Mouse (Mus musculus) testis, postnatal 14 days (tissue): Measurements from ENCODE around the gene Nphp3.

Experiments
- DNase-seq: peaks from one replicate; pipeline ENCODE4 v3.0.0; 2021; ENCODE audit warnings: low spot score

Nphp3 gene

DNA sequence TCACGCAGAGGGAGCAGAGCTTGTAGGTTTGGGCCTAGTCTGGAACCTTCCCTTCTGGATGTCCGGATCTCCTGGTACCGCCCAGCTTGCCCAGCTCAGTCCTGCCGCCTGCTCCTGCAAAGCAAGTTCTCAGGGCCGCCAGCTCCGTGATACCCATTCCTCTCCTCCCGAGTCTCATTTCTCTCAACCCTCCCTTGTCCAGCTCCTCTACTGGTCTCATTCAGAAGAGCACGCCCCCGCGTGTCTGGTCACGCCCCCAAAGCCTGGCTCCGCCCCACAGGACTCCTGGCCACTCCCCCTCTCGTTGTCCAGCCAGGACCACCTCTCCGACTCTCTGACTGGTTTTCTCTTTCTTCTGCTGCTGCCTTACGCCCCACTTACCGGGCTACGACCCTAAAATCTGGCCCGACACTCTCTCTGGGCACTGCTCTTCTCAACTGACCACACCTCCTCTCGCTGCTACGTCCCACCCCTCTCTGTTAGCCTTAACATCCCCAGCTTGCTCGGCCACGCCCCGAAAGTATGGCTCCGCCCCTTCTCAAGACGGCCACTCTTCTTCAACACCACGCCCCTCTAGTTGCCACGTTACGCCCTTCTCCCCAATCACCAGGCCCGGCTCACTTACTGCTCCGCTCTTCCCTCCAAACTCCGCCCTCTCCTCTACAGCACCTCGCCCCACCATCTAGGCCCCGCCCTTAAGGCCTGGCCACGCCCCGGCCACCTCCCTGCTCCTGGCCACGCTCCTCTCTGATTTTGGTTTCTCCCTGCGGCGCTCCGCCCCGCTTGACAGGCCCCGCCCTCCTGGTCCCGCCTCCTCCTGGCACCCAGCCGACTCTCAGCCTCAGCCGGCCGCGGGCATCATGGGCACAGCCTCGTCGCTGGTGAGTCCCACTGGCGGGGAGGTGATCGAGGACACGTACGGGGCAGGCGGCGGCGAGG is at the start of gene Nphp3:
Gene Nphp3 (plus strand): TSS at position 624 of the 939 bp plus-strand sequence.
- peak; percentile 100 for DNase-seq

- DNase-seq, result no peak
Measured at GRCm38 (mm10) chr9:103958722-103959121, 43.6 kb upstream of the Nphp3 start.

- DNase-seq, result no peak
Measured at GRCm38 (mm10) chr9:103959989-103960388, 42.4 kb upstream of the Nphp3 start.

GRCm38 (mm10) chr9:103996496-103996895 is 5.8 kb upstream of the Nphp3 start:
- DNase-seq, result no peak

- DNase-seq, result no peak
Measured at GRCm38 (mm10) chr9:104000601-104001000, 1.7 kb upstream of the Nphp3 start.

GRCm38 (mm10) chr9:104002913-104003330 is 578 bp downstream of the Nphp3 start:
- DNase-seq, result peak; percentile 77

DNA sequence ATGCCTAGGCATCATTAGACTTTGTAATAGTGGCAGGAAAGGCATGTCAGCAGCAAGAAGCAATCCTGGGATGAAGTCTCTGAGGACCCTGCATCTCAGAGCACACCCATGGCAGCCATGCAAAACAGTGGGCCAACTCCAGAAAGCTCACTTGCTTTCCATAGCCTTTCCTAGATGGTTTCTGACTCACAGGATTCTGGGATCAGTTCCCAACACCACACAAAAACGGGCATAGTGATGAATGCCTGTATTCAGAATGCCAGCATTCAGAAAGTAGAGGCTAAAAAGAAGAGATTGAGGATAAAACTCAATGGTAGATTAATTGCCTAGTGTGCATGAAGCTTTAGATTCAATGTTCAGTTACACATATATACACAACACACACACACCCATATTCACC is 12.2 kb downstream of the Nphp3 start:
- no peak for DNase-seq

- DNase-seq, result no peak
Measured at GRCm38 (mm10) chr9:104021026-104021425, 18.7 kb downstream of the Nphp3 start.

GRCm38 (mm10) chr9:104027186-104027585 is 24.8 kb downstream of the Nphp3 start:
- no peak for DNase-seq

DNA sequence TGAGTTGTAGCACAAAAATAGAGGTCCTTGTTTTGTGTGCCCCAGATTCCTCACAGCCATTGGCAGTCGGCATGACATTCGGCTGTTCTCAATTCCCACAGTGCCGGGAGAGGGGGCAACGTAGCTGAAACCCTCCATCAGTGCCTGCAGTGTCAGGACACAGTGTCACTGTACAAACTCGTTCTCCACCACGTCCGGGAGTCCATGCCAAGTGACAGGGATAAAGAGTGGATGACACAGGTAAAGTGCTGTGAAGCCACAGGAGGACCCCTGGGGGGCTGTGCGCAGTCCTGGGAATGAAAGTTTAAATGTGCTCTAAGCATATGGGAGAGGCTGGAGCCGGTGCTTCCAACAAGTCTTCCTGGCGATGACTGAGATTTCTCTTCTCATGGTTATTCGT is 27.5 kb downstream of the Nphp3 start:
- DNase-seq, result no peak

DNA sequence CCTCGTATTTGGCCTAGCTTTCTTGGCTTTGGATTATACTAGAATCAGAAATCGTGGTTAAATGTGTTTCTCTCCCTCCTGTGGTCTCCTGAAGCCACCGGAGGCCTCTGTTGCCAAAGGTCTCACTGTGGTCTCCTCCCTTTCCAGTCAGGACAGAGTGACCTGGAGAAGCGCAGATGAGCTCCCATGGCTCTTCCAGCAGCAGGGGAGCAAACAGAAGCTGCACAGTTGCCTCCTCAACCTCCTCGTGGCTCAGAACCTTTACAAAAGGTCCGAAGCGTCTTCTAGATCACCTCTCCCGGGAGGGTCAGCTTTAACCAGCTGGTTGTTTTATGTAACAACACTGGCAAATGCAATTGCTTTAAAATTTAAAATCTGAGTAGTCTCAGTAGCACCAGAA is 31.9 kb downstream of the Nphp3 start:
- no peak for DNase-seq

DNA sequence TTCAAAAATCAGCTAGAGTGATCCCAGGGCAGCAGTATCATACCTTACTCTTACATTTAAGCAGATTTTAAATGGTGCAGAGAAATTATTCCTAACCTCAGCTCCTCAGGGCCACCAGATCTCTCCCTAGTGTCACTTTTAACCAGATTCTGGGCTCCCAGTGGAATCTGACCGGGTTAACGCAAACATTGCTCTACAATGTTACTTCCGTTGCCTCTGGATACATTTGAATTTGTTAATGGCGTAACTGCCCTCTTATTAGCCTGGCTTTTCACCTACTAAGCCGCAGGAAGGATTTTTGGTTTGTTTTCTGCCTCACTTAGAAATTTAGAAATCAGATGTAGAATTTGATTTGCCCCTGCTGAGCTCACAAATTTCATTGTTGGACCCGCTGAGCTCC is 32.4 kb downstream of the Nphp3 start:
- DNase-seq, result no peak

DNA sequence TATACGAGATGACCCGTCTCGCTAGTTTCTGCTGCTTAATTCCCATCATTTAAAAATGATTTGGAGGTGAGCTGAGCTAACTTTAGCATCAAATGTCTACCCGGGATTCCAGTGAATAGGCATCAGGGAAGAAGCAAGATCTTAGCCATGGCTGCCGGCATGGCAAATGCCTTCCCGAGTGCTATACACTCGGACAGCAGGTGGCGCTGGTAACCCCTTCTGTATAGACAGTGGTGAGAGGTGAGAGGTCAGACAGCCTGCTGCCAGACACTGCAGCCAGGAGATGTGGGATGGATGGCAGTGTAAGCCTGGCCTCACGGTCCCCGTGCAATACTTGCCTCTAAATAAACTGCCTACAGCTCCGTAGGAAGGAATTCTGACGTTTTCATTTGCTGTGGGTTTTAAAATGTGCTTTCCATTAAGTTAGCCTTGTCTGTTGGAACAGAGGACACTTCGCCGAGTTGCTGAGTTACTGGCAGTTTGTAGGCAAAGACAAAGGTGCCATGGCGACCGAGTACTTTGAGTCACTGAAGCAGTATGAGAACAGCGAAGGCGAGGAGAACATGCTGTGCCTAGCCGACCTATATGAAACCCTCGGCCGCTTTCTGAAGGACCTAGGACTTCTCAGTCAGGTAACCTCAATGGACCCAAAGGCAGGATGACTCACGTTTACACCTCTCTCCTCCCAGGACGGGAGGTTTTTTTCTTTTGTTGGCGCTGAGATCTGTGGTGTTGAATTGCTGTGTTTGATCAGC is 33.1 kb downstream of the Nphp3 start:
- peak; percentile 48 for DNase-seq

DNA sequence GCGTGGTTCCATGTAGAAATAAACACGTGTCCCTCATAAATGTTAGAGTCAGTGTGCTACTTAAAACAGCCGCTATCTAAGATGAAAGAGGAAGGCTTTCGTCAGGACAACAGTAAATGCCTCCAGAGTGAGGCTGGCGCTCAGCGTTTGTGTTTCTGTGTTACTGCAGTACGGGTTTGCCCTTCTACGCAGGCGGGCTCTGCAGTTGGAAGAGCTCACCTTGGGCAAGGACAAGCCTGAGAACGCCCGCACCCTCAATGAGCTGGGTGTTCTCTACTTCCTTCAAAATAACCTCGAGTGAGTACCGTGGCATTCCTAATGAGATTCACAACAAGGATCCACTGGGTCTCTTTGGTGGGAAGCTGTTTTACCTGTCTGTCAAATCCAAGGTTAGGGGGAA is 35.9 kb downstream of the Nphp3 start:
- DNase-seq, result no peak

GRCm38 (mm10) chr9:104039031-104039695 is 36.8 kb downstream of the Nphp3 start:
- DNase-seq, result no peak

GRCm38 (mm10) chr9:104039742-104040141 is 37.4 kb downstream of the Nphp3 start:
- DNase-seq, result no peak

DNA sequence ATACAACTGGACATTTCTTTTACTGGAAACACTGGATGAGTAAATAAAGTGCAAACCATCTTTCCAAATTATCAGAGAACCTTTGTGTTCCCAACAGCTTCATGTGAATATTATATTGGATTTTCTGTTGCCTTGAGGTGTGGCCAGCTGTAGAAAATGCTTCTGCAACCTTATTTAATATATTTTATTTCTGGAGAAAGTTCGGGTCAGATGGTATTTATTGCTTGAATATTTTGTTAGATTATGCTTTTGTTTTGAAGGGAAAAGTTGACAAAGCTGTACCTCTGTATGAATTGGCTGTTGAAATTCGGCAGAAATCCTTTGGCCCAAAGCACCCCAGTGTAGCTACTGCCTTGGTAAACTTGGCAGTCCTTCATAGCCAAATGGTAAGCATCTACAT is 38.0 kb downstream of the Nphp3 start, which contains the start of gene Gm28305:
Gene Gm28305 (plus strand): TSS at position 301 of the 400 bp plus-strand sequence.
- no peak for DNase-seq

- no peak for DNase-seq
Measured at GRCm38 (mm10) chr9:104043676-104044075, 41.3 kb downstream of the Nphp3 start.

DNA sequence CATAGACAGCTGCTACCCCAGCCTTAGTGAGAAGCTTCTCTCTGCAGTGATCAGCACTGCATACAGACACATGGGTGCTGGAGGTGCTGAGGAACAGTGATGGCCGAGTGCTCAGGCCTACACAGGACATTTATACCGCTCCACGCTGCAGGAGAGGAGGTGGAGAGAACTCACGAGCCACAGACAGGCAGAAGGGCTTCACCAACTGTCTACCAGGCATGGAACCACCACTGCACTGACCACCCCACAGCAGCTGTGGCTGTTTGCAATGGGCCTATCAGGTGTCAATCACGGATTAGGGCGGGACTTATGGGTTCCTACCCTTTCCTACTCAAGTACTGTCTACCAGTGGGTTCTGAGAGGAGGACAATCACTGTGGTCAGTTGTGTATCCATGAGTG is 48.7 kb downstream of the Nphp3 start:
- no peak for DNase-seq

DNA sequence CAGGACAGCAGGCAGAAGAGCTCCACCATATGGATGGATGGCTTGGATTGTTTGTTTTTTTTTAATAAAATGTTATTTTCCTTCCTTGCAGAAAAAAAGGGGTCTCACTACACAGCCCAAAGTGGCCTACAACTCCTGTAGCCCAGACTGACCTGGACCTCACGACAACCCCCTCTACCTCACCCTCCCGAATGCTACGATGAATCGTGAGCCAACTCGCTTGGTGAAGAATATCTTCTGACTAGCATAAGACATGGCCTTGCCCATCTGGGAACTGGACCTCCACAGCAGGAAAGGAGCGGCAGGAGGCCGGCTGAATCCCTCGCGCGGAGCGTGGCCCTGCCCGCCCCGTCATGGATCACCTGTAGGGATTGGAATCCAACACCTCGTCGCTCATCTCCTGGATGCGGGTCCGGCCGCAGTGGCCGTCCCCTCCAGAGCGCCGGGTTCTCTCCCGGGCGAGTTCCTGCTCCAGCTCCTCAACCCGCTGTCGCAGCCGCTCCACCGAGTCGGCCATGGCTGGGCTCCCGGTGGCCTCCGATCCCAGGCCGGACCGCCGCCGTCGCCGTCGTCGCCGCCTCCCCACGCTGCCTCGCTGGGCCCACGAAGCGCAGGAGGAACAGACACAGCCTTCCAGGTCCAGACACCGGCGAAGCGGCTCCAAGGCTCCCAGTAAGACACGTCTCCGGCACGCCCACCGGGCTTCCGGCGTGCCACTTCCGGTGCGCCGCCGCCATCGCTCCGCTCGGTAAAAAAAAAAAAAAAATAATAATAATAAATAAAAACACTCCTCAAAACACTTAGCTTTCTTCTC is 60.3 kb downstream of the Nphp3 start, which contains the start of gene Uba5:
Gene Uba5 (minus strand): TSS at position 705 of the 814 bp plus-strand sequence.
- DNase-seq, result peak; percentile 81

DNA sequence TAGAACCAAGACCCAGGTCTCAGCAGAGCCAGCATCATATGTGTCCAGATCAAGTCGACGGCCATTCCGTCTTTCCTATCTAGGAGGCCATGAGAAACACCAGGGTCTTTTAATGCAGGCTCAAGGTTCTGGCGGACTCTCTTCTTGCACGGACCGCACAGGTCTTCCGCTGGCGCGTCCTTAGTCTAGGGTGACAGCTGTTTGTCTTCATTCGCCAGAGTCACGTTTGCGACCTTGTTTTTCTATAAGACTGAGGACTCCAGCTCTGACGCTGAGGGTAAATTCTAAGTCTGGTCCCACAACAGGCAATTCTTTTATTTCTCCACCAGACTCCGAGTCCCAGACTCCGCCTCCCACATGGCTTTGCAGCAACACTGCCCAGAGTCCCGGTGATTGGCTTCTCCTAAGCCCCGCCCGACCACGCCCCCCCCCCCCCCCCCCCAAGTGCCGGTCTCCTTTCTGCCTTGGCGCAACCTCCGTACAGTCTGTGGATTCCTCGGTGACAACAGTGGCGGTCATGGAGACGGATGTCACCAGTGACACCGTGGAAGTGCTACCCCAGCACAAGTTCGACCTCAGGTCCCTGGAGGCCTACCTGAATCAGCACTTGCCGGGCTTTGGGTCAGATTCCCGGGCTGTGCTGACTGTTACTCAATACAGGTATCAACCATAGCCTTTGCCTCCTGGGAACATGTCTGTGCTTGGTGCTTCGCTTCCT is 61.1 kb downstream of the Nphp3 start, which contains the start of gene Acad11:
Gene Acad11 (plus strand): TSS at position 134 of the 718 bp plus-strand sequence.
- DNase-seq, result peak; percentile 86
